Comparison of ENCODE assay signal across 22 mouse cellular contexts in the genomic region with DNA sequence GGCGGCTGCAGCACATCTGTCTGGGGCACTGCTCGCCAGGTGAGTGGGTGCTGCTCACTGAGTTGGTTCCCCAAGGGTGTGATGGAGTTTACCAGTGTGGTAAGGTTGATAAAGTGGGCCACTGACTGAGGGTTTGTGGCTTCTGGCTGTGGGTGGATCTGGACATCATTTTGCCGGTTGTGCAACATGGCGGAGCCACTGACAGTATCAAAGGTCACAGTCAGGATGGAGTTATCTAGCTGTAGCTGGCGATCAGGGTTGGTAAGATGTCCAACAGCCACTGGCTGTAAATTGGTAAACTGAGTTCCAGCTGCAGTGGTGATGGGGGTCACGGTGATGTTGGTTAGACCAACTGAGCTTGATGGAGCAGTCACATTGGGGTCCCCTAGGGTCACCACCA. TPM values are rescaled to one million over a fixed set of nuclear protein-coding genes. Genes with fewer than 3 reads are reported as not detected.
A peak's percentile ranks its signal among the peaks of the same experiment; 100 is the strongest.
DNase-seq lines count a peak whose midpoint lies in the region; ATAC-seq lines count a peak whose summit lies in the region.
"Had no signal": no experiment of that assay in that cellular context is flagged by ENCODE, and none has a peak within 500 bp of the region (broad histone marks: within the 10 kb centered on the region; RNA-seq: fewer than 3 reads in every experiment).

No protein-coding gene starts in this region.

- no peak overlapping the region for H3K4me3 ChIP-seq in heart, embryonic 10.5 days
- no peak overlapping the region for H3K4me3 ChIP-seq in liver, embryonic 16.5 days (ENCODE audit: low read depth, low read length)
- H3K4me3 ChIP-seq: embryonic facial prominence, embryonic 13.5 days; forebrain, embryonic 12.5 days; hindbrain, embryonic 12.5 days had no signal

- H3K4me1 ChIP-seq in heart, embryonic 10.5 days: no peaks in the 10 kb centered on the region
- H3K4me1 ChIP-seq in liver, embryonic 16.5 days (ENCODE audit: control insufficient read depth, low read depth, low read length): peaks cover 2% of the 10 kb centered on the region; the same call in 1 of the 2 replicates
- H3K4me1 ChIP-seq: embryonic facial prominence, embryonic 13.5 days; forebrain, embryonic 12.5 days; hindbrain, embryonic 12.5 days had no signal

- H3K4me2 ChIP-seq in liver, embryonic 16.5 days (ENCODE audit: low read depth, low read length): no peak overlapping the region
- H3K4me2 ChIP-seq: embryonic facial prominence, embryonic 13.5 days; forebrain, embryonic 12.5 days; hindbrain, embryonic 12.5 days had no signal

- peak; percentile 77 for DNase-seq in heart, adult 11 months
- DNase-seq in heart, embryonic 10.5 days (ENCODE audit: low spot score): no peak
- DNase-seq in lung, postnatal 36 days: peak; percentile 4
- DNase-seq in lung, postnatal 4 days: no peak
- DNase-seq in frontal cortex, postnatal 10 days (ENCODE audit: low spot score in 2 of 2): no peak
- no peak for DNase-seq in adrenal gland, adult 8-10 months
- DNase-seq: adrenal gland, postnatal 14 days; cerebellum, adult 11-12 months; cerebellum, adult 9-11 months; cerebellum, postnatal 36 days; gastrocnemius, postnatal 14 days; heart, postnatal 10 days; heart, postnatal 4 days had no signal

- H3K9ac ChIP-seq in liver, embryonic 16.5 days (ENCODE audit: low read depth, low read length): no peak overlapping the region
- H3K9ac ChIP-seq: embryonic facial prominence, embryonic 13.5 days; forebrain, embryonic 12.5 days; hindbrain, embryonic 12.5 days had no signal

- no peaks in the 10 kb centered on the region for H3K9me3 ChIP-seq in heart, embryonic 10.5 days
- no peaks in the 10 kb centered on the region for H3K9me3 ChIP-seq in liver, embryonic 16.5 days (replicated peaks; ENCODE audit: control insufficient read depth, low read length)
- H3K9me3 ChIP-seq: embryonic facial prominence, embryonic 13.5 days; forebrain, embryonic 12.5 days; hindbrain, embryonic 12.5 days had no signal

- ATAC-seq in liver, embryonic 16.5 days (ENCODE audit: low read depth): 0 out of 2 replicates have a peak, but pooled peaks have one; percentile 22
- ATAC-seq: forebrain, embryonic 16.5 days; hindbrain, embryonic 16.5 days had no signal

- H3K27me3 ChIP-seq in heart, embryonic 10.5 days (ENCODE audit: insufficient read depth, poor library complexity, severe bottlenecking): no peaks in the 10 kb centered on the region
- no peaks in the 10 kb centered on the region for H3K27me3 ChIP-seq in liver, embryonic 16.5 days (ENCODE audit: control insufficient read depth, insufficient read depth, low read depth, low read length)
- H3K27me3 ChIP-seq: embryonic facial prominence, embryonic 13.5 days; forebrain, embryonic 12.5 days; hindbrain, embryonic 12.5 days had no signal

- H3K36me3 ChIP-seq in heart, embryonic 10.5 days: peaks cover 66% of the 10 kb centered on the region
- H3K36me3 ChIP-seq in liver, embryonic 16.5 days (ENCODE audit: control insufficient read depth, insufficient read depth): peaks cover 20% of the 10 kb centered on the region

- 94% methylated on average over 6 of the region's 6 CpGs for WGBS in heart, embryonic 10.5 days
- WGBS in liver, embryonic 16.5 days (ENCODE audit: insufficient replicate concordance): 67% methylated on average over 6 of the region's 6 CpGs

- H3K27ac ChIP-seq in heart, embryonic 10.5 days: no peak overlapping the region
- no peak overlapping the region for H3K27ac ChIP-seq in liver, embryonic 16.5 days (ENCODE audit: low read length)
- H3K27ac ChIP-seq: embryonic facial prominence, embryonic 13.5 days; forebrain, embryonic 12.5 days; hindbrain, embryonic 12.5 days had no signal

RNA-seq across cellular contexts. Expression of a gene that starts 30.7 kb away (rescaled TPM):
- polyA plus RNA-seq in heart, embryonic 10.5 days (2016; fragmentation: Nextera tagmentation; extraction: Ambion mirVana): 4.8 and 5.4 TPM in 2 replicates
- 3.2 and 3.3 TPM in 2 replicates for polyA plus RNA-seq in liver, embryonic 16.5 days (2015; fragmentation: Nextera tagmentation; extraction: Ambion mirVana)
- total RNA-seq in adrenal gland, adult 8-10 months (2022): 1 to 10 TPM; 2.0 to 2.5 (median 2.2) TPM
- total RNA-seq: gastrocnemius, adult 18-20 months; gastrocnemius, postnatal 14 days; MEL had no signal
- polyA plus RNA-seq: C2C12 had no signal

RNA-seq across cellular contexts. Expression of a gene that starts 57.4 kb away (rescaled TPM):
- 9.7 and 9.8 TPM in 2 replicates for polyA plus RNA-seq in heart, embryonic 10.5 days (2016; fragmentation: Nextera tagmentation; extraction: Ambion mirVana)
- polyA plus RNA-seq in liver, embryonic 16.5 days (2015; fragmentation: Nextera tagmentation; extraction: Ambion mirVana): 2.7 and 3.2 TPM in 2 replicates
- total RNA-seq in adrenal gland, adult 8-10 months (2022): 10 to 100 TPM in 3 of 4 experiments, 1 to 10 TPM in 1; 8.8 to 17.4 (median 16.7) TPM

Comparison
In these comparisons a context has a peak if more than half of its experiments do, and no peak if none do; other contexts are left out.
1. DNase-seq: peak in heart, adult 11 months (single experiment) and lung, postnatal 36 days (single experiment); none in heart, embryonic 10.5 days (single experiment), lung, postnatal 4 days (0 of 2), frontal cortex, postnatal 10 days (0 of 2) and adrenal gland, adult 8-10 months (single experiment).